Mouse (Mus musculus) embryonic facial prominence, embryonic 14.5 days (tissue): ENCODE measurements at regions not wholly inside any gene's neighbourhood (a gene's known extent, or its start where the extent isn't known, plus 50 kb on each side); places are given as distances from the start of the nearest gene placed in this dataset.

ENCODE experiments used
- ATAC-seq: fragments of 200-750 bp; cut with Nextera tagmentation; 2 replicates; pipeline ENCODE4 v1.8.0; 2017; ENCODE audit warnings: low read depth, moderate number of reproducible peaks, moderate TSS enrichment
- DNase-seq: peaks from one replicate; pipeline ENCODE4 v3.0.0-alpha.2; 2015; ENCODE audit warnings: low spot score
- H3K27ac ChIP-seq: fragments of 300-500 bp; sonication (generic); replicated peaks from 2 replicates; pipeline ENCODE4 v1.5.1; 2014; ENCODE audit warnings: low read depth, mild to moderate bottlenecking, low read length, moderate library complexity
- H3K27me3 ChIP-seq: fragments of 300-500 bp; sonication (generic); replicated peaks from 2 replicates; pipeline ENCODE4 v1.6.1; 2014; ENCODE audit warnings: low read length; ENCODE audit not compliant: control insufficient read depth, insufficient read depth
- H3K36me3 ChIP-seq: fragments of 300-500 bp; sonication (generic); 2 replicates; pipeline ENCODE4 v1.6.1; 2014; ENCODE audit warnings: low read length, mixed read lengths; ENCODE audit not compliant: control insufficient read depth, insufficient read depth
- H3K4me1 ChIP-seq: fragments of 300-500 bp; sonication (generic); 2 replicates; pipeline ENCODE4 v1.6.1; 2014; ENCODE audit warnings: antibody characterized with exemption, low read length; ENCODE audit not compliant: control insufficient read depth, insufficient read depth
- H3K4me2 ChIP-seq: fragments of 300-500 bp; sonication (generic); 2 replicates; pipeline ENCODE4 v1.6.1; 2014; ENCODE audit warnings: low read depth, mild to moderate bottlenecking, low read length, moderate library complexity, mixed read lengths
- H3K4me3 ChIP-seq: fragments of 300-500 bp; sonication (generic); 2 replicates; pipeline ENCODE4 v1.5.1; 2014; ENCODE audit warnings: low read depth, mild to moderate bottlenecking, low read length
- H3K9ac ChIP-seq: fragments of 300-500 bp; sonication (generic); 2 replicates; pipeline ENCODE4 v1.6.1; 2014; ENCODE audit warnings: low read depth, mild to moderate bottlenecking, low read length, moderate library complexity, mixed read lengths
- H3K9me3 ChIP-seq: fragments of 300-500 bp; sonication (generic); 2 replicates; pipeline ENCODE4 v1.6.1; 2016; ENCODE audit warnings: low read length; ENCODE audit not compliant: control insufficient read depth
- WGBS: fragments of 180-500 bp; shearing (Covaris S2); extraction: QIAGEN DNeasy Blood & Tissue Kit; methylation state at CpG from one replicate; pipeline ENCODE4 v1.1.7; 2014; 5-methylcytosine and 5-hydroxymethylcytosine counted together

GRCm38 (mm10) chr10:92453550-92453949 is 268.7 kb downstream of the Nedd1 start:
- Histone ChIP-seq H3K36me3 (no peaks in the 10 kb centered on the region), H3K4me2 (no peak overlapping the region), H3K4me3 (no peak overlapping the region), H3K9me3 (no peaks in the 10 kb centered on the region), H3K27me3 (no peaks in the 10 kb centered on the region), H3K27ac (no peak overlapping the region), H3K9ac (no peak overlapping the region), H3K4me1 (no peaks in the 10 kb centered on the region)
- 75% methylated on average over 5 of the region's 5 CpGs for WGBS
- no peak for ATAC-seq
- no peak for DNase-seq

GRCm38 (mm10) chr10:92445957-92446356 is 276.3 kb downstream of the Nedd1 start:
- H3K9ac ChIP-seq = no peak overlapping the region
- no peak for DNase-seq
- no peaks in the 10 kb centered on the region for H3K27me3 ChIP-seq
- no peak for ATAC-seq
- no peak overlapping the region for H3K4me2 ChIP-seq
- no peaks in the 10 kb centered on the region for H3K4me1 ChIP-seq
- 82% methylated on average over 2 of the region's 2 CpGs for WGBS
- no peaks in the 10 kb centered on the region for H3K36me3 ChIP-seq
- H3K27ac ChIP-seq = no peak overlapping the region
- no peak overlapping the region for H3K4me3 ChIP-seq
- no peaks in the 10 kb centered on the region for H3K9me3 ChIP-seq

DNA sequence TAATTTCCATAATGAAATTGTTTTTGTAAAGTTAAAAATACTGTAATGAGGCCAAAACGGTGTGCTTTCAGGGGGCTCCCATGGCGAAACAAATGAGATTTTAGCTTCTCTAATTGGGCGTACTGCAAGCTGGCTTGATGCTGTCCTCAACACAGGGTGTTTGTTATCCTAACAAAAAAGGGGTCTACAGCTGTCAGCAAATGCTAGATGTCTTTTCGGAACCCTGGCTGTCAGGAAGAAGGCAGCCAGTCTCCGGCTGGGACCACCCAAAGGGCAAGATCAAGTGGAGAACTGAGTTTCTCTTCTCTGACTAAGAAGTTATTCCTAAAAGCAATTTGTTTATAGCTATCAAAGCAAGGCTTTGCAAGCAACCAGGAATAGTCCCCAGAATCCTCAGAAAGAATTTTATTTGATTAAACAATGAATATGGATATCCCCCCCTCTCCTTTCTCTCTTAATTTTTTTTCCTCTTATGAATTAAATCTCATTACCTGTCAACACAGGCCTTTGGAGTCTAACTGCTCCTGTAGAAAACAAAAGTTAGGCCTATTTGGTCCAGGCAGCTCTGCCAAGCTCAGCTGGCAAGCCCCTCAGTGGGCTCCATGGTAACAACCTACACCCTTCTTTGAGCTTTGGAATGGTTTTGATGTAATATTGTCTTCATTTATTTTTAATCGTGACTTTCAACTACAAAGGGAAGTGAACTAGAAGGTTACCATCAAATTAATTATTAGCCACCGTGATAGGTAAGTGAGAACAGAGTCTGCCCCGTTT is 283.4 kb downstream of the Nedd1 start:
- no peak for ATAC-seq
- Histone ChIP-seq H3K27ac (no peak overlapping the region), H3K9me3 (no peaks in the 10 kb centered on the region), H3K4me2 (no peak overlapping the region), H3K4me3 (no peak overlapping the region), H3K4me1 (no peaks in the 10 kb centered on the region), H3K27me3 (no peaks in the 10 kb centered on the region), H3K9ac (no peak overlapping the region), H3K36me3 (no peaks in the 10 kb centered on the region)
- WGBS = 48% methylated on average over 8 of the region's 8 CpGs
- DNase-seq = peak; percentile 43

DNA sequence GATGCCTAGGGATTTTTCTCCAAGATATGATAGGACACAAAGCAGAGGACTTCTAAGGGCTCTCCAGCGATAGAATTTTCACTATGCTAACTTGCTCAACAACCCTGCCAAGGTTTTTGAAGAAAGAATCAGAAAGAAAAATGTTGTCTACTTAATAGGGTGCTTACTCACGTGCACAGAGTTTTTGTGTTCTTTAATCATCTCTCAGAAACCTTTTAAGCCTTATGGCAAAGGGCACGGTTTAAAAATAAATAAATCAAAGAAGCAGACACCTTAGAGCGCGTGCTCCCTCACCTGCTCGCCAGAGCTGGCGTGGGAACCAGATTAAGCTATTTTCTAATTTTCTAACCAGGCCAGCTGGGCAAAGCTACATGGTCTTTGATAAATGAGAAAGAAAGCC is 293.0 kb downstream of the Nedd1 start:
- DNase-seq (no peak), ATAC-seq (no peak)
- Histone ChIP-seq H3K27me3 (no peaks in the 10 kb centered on the region), H3K4me1 (no peaks in the 10 kb centered on the region), H3K4me2 (no peak overlapping the region), H3K36me3 (no peaks in the 10 kb centered on the region), H3K9me3 (no peaks in the 10 kb centered on the region), H3K4me3 (no peak overlapping the region), H3K9ac (no peak overlapping the region), H3K27ac (no peak overlapping the region)
- 66% methylated on average over 7 of the region's 7 CpGs for WGBS

- 46% methylated on average over 4 of the region's 4 CpGs for WGBS
- no peak for ATAC-seq
- Histone ChIP-seq H3K9me3 (no peaks in the 10 kb centered on the region), H3K4me3 (no peak overlapping the region), H3K36me3 (no peaks in the 10 kb centered on the region), H3K9ac (no peak overlapping the region), H3K27ac (no peak overlapping the region), H3K27me3 (no peaks in the 10 kb centered on the region), H3K4me1 (no peaks in the 10 kb centered on the region), H3K4me2 (no peak overlapping the region)
- no peak for DNase-seq
Measured at GRCm38 (mm10) chr10:92428026-92428425, 294.2 kb downstream of the Nedd1 start.

GRCm38 (mm10) chr10:92426443-92426842 is 295.8 kb downstream of the Nedd1 start:
- no peak overlapping the region for H3K27ac ChIP-seq
- H3K27me3 ChIP-seq = no peaks in the 10 kb centered on the region
- H3K4me1 ChIP-seq = no peaks in the 10 kb centered on the region
- no peak overlapping the region for H3K4me3 ChIP-seq
- no peaks in the 10 kb centered on the region for H3K9me3 ChIP-seq
- 76% methylated on average over 6 of the region's 6 CpGs for WGBS
- DNase-seq (peak; percentile 25), ATAC-seq (no peak)
- H3K9ac ChIP-seq = no peak overlapping the region
- no peak overlapping the region for H3K4me2 ChIP-seq
- H3K36me3 ChIP-seq = no peaks in the 10 kb centered on the region

DNA sequence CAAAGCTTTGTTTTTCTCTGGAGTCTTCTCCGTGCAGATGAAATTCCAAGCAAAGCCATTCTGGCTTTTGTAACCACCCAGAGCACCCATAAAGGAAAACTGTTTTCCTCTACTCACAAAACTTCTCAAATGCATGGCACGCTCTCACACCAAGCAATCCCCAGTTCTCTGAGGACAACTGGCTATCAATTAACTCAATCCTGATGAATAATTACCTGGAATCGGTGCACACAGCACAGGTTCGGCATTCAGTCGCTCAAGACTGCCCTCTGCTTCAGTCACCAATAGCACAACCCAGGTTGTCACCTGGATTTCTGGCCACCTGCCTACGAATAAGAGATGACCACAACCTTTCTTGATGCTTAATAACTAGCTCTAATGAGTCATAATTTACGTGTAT is 309.5 kb downstream of the Nedd1 start:
- DNase-seq = no peak
- no peaks in the 10 kb centered on the region for H3K36me3 ChIP-seq
- H3K4me2 ChIP-seq = no peak overlapping the region
- H3K9ac ChIP-seq = no peak overlapping the region
- H3K27me3 ChIP-seq = no peaks in the 10 kb centered on the region
- H3K4me3 ChIP-seq = no peak overlapping the region
- 90% methylated on average over 7 of the region's 7 CpGs for WGBS
- H3K27ac ChIP-seq = no peak overlapping the region
- no peaks in the 10 kb centered on the region for H3K9me3 ChIP-seq
- H3K4me1 ChIP-seq = no peaks in the 10 kb centered on the region
- ATAC-seq = no peak

- H3K36me3 ChIP-seq = no peaks in the 10 kb centered on the region
- H3K4me1 ChIP-seq = no peaks in the 10 kb centered on the region
- no peak overlapping the region for H3K27ac ChIP-seq
- H3K9me3 ChIP-seq = no peaks in the 10 kb centered on the region
- H3K4me3 ChIP-seq = no peak overlapping the region
- DNase-seq (no peak), ATAC-seq (no peak)
- no peak overlapping the region for H3K4me2 ChIP-seq
- H3K27me3 ChIP-seq = no peaks in the 10 kb centered on the region
- WGBS = 61% methylated on average over 5 of the region's 5 CpGs
- no peak overlapping the region for H3K9ac ChIP-seq
Measured at GRCm38 (mm10) chr10:92410813-92411325, 311.4 kb downstream of the Nedd1 start.

GRCm38 (mm10) chr10:92404697-92405293 is 317.4 kb downstream of the Nedd1 start:
- H3K4me2 ChIP-seq = peak overlapping the region; percentile 39
- ATAC-seq (no peak), DNase-seq (peak; percentile 9)
- H3K27me3 ChIP-seq = no peaks in the 10 kb centered on the region
- no peaks in the 10 kb centered on the region for H3K4me1 ChIP-seq
- H3K9me3 ChIP-seq = no peaks in the 10 kb centered on the region
- H3K9ac ChIP-seq = no peak overlapping the region
- 50% methylated on average over 15 of the region's 15 CpGs for WGBS
- H3K36me3 ChIP-seq = no peaks in the 10 kb centered on the region
- peak overlapping the region; percentile 18; the same call in 1 of the 2 replicates for H3K4me3 ChIP-seq
- no peak overlapping the region for H3K27ac ChIP-seq
